Mouse (Mus musculus) forebrain, embryonic 14.5 days (tissue): Measurements from ENCODE around the gene Apba2. TPM values are rescaled to one million over a fixed set of nuclear protein-coding genes. Genes with fewer than 3 reads are reported as not detected.

ENCODE experiments used
- ATAC-seq: fragments of 200-750 bp; cut with Nextera tagmentation; 2 replicates; pipeline ENCODE4 v1.8.0; 2017; ENCODE audit warnings: mild to moderate bottlenecking, moderate library complexity
- DNase-seq: peaks from one replicate; pipeline ENCODE4 v3.0.0-alpha.2; 2015; ENCODE audit warnings: low spot score
- H3K27ac ChIP-seq: fragments of 300-500 bp; sonication (generic); 2 replicates; pipeline ENCODE4 v1.5.1; 2014; ENCODE audit warnings: low read depth, mild to moderate bottlenecking, control low read depth, low read length, moderate library complexity
- H3K27me3 ChIP-seq: fragments of 300-500 bp; sonication (generic); replicated peaks from 2 replicates; pipeline ENCODE4 v1.6.1; 2014; ENCODE audit warnings: low read length, control low read depth, mixed read lengths; ENCODE audit not compliant: control insufficient read depth, insufficient read depth
- H3K36me3 ChIP-seq: fragments of 300-500 bp; sonication (generic); 2 replicates; pipeline ENCODE4 v1.6.1; 2014; ENCODE audit warnings: low read length, control low read depth; ENCODE audit not compliant: control insufficient read depth, insufficient read depth
- H3K4me1 ChIP-seq: fragments of 300-500 bp; sonication (generic); 2 replicates; pipeline ENCODE4 v1.6.1; 2014; ENCODE audit warnings: antibody characterized with exemption, low read length, control low read depth; ENCODE audit not compliant: control insufficient read depth, insufficient read depth
- H3K4me2 ChIP-seq: fragments of 300-500 bp; sonication (generic); 2 replicates; pipeline ENCODE4 v1.6.1; 2014; ENCODE audit warnings: mild to moderate bottlenecking, control low read depth, low read length
- H3K4me3 ChIP-seq: fragments of 300-500 bp; sonication (generic); 2 replicates; pipeline ENCODE4 v1.5.1; 2014; ENCODE audit warnings: low read depth, low read length, control low read depth
- H3K9ac ChIP-seq: fragments of 300-500 bp; sonication (generic); 2 replicates; pipeline ENCODE4 v1.6.1; 2014; ENCODE audit warnings: mild to moderate bottlenecking, low read length, control low read depth, moderate library complexity
- H3K9me3 ChIP-seq: fragments of 300-500 bp; sonication (generic); replicated peaks from 2 replicates; pipeline ENCODE4 v1.6.1; 2016; ENCODE audit warnings: low read length, control low read depth, mixed read lengths; ENCODE audit not compliant: control insufficient read depth
- WGBS: fragments of 180-500 bp; shearing (Covaris S2); extraction: QIAGEN DNeasy Blood & Tissue Kit; methylation state at CpG from one replicate; pipeline ENCODE4 v1.1.7; 2014; 5-methylcytosine and 5-hydroxymethylcytosine counted together
- polyA plus RNA-seq: library from polyadenylated mRNA; unstranded; fragments of >200 nt; fragmentation: Nextera tagmentation; extraction: Ambion mirVana; gene quantifications from 2 replicates; pipeline ENCODE4 v1.2.1, GENCODE M21; 2014

Apba2 gene
- 113 and 159 TPM in 2 replicates for polyA plus RNA-seq

DNA sequence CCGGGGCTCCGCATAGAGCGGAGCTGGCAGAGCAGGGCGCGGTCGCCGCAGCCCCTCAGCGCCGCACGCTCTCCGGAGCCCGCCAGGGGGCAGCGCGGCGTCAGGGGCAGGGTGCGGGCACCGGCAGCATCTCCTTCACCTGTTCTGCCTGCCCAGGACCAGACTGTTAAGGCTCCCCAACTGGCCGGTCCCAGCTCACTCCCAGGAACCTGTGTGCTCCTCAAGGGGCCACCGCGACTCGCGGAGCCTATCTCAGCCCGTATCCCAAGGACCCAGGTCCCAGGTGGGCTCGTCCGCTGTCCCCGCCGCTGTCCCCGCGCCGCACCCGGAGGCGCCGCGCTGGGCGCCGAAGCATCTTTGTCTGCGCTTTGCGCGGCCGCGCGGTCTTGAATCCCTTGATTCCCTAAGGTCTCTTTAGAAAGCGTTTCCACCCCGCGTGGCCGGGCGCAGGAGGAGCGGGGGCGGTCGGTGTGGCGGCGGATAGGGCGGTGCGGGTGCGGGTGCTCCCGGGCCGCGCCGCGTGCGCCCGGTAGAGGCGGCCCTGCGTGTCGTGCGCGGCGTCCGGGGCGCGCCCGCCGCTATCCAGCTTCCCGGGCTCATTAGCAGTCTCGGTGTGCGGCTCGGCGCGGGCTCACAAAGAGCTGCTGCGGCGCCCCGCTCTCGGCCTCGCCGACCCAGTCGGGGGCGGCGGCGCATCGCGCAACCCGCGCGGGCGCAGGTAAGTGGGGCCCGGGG lies at the start of gene Apba2:
TSS of gene Apba2 (plus strand) at position 171 of the 735 bp plus-strand sequence.
- peaks cover 22% of the 10 kb centered on the region for H3K4me1 ChIP-seq
- H3K9ac ChIP-seq, result peak within 1 kb of the TSS; percentile 99
- DNase-seq, result peak; percentile 82
- peak within 1 kb of the TSS; percentile 52 for H3K4me2 ChIP-seq
- no peaks in the 10 kb centered on the region for H3K36me3 ChIP-seq
- no peaks in the 10 kb centered on the region for H3K27me3 ChIP-seq
- peak within 1 kb of the TSS; percentile 95 for H3K27ac ChIP-seq
- WGBS, result under 1% methylated on average over 76 of the region's 96 CpGs
- peak within 1 kb of the TSS; percentile 80 for H3K4me3 ChIP-seq
- ATAC-seq, result peak; percentile 90
- no peaks in the 10 kb centered on the region for H3K9me3 ChIP-seq

DNA sequence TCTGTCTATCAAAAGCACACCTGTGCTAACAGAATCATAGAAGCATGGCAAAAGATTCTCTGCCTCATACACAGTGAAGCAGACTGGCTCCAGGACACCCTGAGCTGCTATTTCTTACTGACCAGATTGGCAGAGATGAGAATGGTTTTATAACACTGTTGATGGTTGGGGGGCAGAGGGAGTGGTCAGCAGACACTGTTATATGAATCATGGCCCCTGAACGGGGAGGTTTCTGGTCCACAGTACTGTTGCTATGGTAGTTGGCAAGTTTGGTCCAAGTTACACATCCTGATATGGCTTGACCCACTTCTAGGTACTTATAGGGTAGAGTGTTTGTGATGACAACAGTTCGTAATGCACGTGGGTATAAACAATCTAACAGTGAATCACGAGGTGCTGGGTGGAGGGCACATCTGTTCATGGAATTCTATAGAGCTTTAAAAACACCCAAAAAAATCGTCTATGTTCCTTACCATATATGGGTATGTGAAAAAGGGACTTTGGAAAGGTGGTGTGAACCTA lies 49.6 kb upstream of the Apba2 start:
- H3K36me3 ChIP-seq, result no peaks in the 10 kb centered on the region
- peak overlapping the region; percentile 34; the same call in 1 of the 2 replicates for H3K27ac ChIP-seq
- DNase-seq (peak; percentile 0), ATAC-seq (0 out of 2 replicates have a peak, but pooled peaks have one; percentile 21)
- H3K4me3 ChIP-seq, result no peak overlapping the region
- no peak overlapping the region for H3K9ac ChIP-seq
- H3K4me2 ChIP-seq, result no peak overlapping the region
- WGBS, result 87% methylated on average over 5 of the region's 5 CpGs
- no peaks in the 10 kb centered on the region for H3K9me3 ChIP-seq
- H3K27me3 ChIP-seq, result no peaks in the 10 kb centered on the region
- peaks cover 4% of the 10 kb centered on the region for H3K4me1 ChIP-seq

DNA sequence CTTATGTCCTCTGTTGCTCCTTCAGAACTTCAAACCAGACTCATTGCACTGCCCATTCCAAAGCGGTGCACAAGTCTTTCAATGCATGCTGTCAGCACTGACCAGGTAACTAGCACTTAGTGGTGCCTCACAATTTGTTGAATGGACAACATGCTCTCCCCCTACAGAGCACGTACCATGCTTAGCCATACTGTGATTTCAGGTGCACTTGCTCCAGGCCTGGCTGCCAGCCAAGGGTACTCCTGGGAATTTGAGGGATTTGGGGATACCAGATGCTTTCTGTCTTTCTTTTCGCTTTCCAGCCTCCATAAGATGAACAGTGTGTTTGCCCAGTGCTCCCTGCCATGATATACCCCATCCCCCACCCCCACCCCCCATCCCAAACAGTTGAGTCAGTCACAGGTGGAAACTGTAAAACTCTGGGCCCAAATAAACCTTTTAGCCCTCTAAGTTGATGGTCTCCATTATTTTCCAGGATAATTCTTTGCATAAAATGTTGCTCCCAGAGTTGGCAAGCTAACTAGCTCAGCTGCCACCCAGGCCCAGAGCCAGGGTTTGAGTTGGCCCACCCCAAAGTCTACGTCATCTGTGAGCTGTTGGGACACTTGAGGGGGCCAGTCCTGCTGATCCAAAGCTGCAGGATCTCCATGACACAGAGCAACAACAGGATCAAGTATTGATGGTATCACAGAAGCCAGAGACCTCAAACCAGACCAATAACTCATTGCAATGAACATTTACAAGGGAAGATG lies 48.9 kb upstream of the Apba2 start:
- 64% methylated on average over 4 of the region's 4 CpGs for WGBS
- peak overlapping the region; percentile 52 for H3K27ac ChIP-seq

DNA sequence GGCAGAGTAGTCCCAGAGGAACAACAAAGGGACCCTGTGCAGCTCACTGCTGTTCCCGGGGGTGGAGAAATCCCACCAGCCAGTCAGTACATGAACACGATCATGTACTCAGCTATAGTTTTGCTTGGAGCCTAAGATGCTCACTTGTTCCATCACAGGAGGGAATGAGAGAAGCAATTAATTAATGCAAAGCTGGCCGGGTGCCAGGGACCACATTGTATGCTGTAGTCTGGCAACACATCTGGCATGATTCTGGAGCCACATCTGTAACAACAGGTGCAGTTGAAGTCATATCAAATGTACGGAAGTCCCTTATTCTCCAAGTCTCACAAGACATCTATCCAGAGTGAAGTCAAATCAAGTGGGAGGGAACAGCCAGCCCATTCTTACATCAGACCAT lies 45.3 kb upstream of the Apba2 start:
- H3K9ac ChIP-seq, result no peak overlapping the region
- DNase-seq (no peak), ATAC-seq (no peak)
- no peak overlapping the region for H3K4me2 ChIP-seq
- H3K36me3 ChIP-seq, result no peaks in the 10 kb centered on the region
- no peak overlapping the region for H3K4me3 ChIP-seq
- H3K4me1 ChIP-seq, result peaks cover 2% of the 10 kb centered on the region
- H3K9me3 ChIP-seq, result no peaks in the 10 kb centered on the region
- 72% methylated on average over 4 of the region's 4 CpGs for WGBS
- no peaks in the 10 kb centered on the region for H3K27me3 ChIP-seq
- H3K27ac ChIP-seq, result no peak overlapping the region

More for the DNA sequence above, 48.9 kb upstream of the Apba2 start:
- Histone ChIP-seq H3K4me2 (no peak overlapping the region), H3K9ac (no peak overlapping the region), H3K36me3 (no peaks in the 10 kb centered on the region), H3K9me3 (no peaks in the 10 kb centered on the region), H3K4me3 (no peak overlapping the region), H3K4me1 (peaks cover 4% of the 10 kb centered on the region), H3K27me3 (no peaks in the 10 kb centered on the region)
- DNase-seq, result peak; percentile 59
- peak; percentile 41 for ATAC-seq

DNA sequence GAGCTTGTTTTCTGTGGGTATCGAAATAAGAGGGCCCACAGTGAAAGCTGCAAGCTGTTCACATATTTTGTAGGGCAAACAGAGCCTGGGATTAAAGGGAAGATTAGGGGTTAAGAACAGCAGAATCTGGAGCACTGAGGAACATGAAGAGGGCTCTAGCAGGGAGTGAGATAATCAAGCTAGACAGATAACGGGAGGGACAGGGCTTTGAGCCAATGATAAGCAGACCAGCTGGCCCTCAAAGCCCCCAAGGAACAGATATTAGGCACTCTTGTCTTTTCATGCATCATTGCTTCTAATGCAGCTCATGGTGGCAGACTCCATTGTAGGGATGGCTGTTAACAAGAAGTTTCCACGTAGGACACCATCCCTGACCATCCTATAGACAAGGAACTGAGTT lies 44.8 kb upstream of the Apba2 start:
- 61% methylated on average over 3 of the region's 3 CpGs for WGBS
- ATAC-seq (no peak), DNase-seq (no peak)
- Histone ChIP-seq H3K4me3 (no peak overlapping the region), H3K9me3 (no peaks in the 10 kb centered on the region), H3K9ac (no peak overlapping the region), H3K27me3 (no peaks in the 10 kb centered on the region), H3K27ac (no peak overlapping the region), H3K4me2 (no peak overlapping the region), H3K4me1 (no peaks in the 10 kb centered on the region; the same call in 1 of the 2 replicates), H3K36me3 (no peaks in the 10 kb centered on the region)

DNA sequence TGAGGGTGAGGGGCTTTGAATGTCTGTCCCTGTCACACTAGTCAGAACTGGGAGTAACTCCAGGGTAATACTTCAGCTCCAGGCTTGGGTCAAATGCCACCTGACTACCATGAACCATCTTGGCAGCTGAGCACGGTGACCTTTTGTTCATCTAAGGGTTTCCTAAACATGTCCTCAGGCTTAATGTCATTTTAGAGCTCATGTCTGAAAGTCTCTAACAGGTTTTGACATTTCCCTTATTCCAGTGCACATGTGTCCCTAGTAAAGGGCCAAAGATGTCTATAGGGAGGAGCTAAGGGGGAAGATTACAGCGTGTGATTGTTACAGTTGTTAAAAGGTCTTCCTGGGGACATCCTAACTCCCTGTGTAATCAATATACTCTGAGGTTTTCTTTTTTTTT lies 43.7 kb upstream of the Apba2 start:
- Histone ChIP-seq H3K9ac (no peak overlapping the region), H3K4me2 (no peak overlapping the region), H3K36me3 (no peaks in the 10 kb centered on the region), H3K4me1 (no peaks in the 10 kb centered on the region; the same call in 1 of the 2 replicates), H3K4me3 (no peak overlapping the region), H3K27me3 (no peaks in the 10 kb centered on the region), H3K27ac (no peak overlapping the region), H3K9me3 (no peaks in the 10 kb centered on the region)
- no peak for DNase-seq
- ATAC-seq, result no peak
- WGBS, result 86% methylated on average over 2 of the region's 2 CpGs

DNA sequence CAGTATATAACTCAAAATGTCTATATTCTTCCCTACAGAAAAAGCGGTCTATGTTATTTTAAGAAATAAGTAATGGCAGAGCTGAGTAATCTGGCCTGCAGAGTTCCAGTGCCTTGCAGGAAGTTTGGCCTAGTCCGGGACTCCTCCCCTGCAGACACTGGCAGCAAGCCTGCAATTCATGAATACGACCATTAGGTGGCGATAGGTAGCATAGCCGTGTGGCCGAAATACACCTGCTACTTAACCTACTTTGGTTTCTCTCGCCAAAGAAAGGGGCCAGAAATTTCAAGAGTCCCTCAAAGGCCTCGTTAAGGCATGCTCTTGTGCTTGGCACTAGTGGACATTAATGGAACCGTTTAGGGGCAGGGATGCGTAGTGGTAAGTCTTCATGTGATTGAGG lies 4.1 kb upstream of the Apba2 start:
- H3K4me1 ChIP-seq, result no peaks in the 10 kb centered on the region
- no peak overlapping the region for H3K4me3 ChIP-seq
- DNase-seq (peak; percentile 38), ATAC-seq (no peak)
- H3K27ac ChIP-seq, result no peak overlapping the region
- H3K9ac ChIP-seq, result no peak overlapping the region
- WGBS, result 31% methylated on average over 10 of the region's 10 CpGs
- no peaks in the 10 kb centered on the region for H3K27me3 ChIP-seq
- H3K9me3 ChIP-seq, result no peaks in the 10 kb centered on the region
- no peak overlapping the region for H3K4me2 ChIP-seq
- no peaks in the 10 kb centered on the region for H3K36me3 ChIP-seq

DNA sequence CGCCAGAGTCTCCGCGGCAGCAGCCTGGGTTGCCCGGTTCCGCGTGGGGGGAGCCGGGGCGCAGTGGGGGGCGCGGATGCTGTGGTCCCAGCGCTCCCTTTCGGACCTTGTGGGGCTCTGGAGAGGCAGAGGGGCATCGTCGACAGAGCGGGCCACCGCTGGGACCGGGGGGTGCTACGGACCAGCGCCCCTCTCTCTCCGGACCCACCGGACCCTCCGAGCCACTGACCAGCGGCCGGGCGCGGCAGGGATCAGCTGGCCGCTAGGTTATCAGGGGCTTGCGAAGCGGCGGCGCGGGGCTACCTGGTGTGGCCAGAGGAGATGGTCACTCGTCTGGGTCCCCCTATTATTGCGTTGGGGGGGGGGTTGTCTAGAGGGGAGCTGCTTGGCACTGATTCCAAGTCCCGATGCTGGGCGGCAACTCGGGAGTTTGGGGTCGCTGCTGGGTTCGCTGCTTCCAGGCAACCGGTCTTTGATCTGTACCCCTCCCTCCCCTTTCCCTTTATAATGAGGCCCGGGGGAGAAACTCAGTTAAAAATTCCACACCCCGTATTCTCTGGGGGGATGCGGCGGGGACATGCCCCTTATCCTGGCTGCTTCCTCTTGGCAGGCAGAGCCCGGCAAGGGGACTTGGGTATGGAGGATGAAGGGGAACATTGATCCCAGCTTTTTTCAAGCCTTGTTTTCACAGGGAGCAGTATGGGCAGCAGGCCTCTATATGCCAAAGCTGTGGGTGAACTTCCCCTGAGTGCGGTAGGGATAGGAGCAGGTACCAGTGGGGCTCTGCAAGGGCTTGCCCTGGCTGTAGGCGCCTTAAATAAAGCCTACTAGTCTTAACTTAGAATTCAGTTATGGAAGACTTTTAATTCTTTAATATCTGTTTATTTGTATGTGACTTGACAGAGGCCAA lies 1.0 kb downstream of the Apba2 start:
- peak overlapping the region; percentile 95 for H3K27ac ChIP-seq
- H3K9me3 ChIP-seq, result no peaks in the 10 kb centered on the region
- no peaks in the 10 kb centered on the region for H3K27me3 ChIP-seq
- peak overlapping the region; percentile 80 for H3K4me3 ChIP-seq
- DNase-seq, result peak; percentile 59
- peak; percentile 18; the same call in 1 of the 2 replicates for ATAC-seq
- peak overlapping the region; percentile 52 for H3K4me2 ChIP-seq
- H3K9ac ChIP-seq, result peak overlapping the region; percentile 99
- H3K4me1 ChIP-seq, result peaks cover 23% of the 10 kb centered on the region
- no peaks in the 10 kb centered on the region for H3K36me3 ChIP-seq
- WGBS, result 1% methylated on average over 36 of the region's 47 CpGs
